Mouse (Mus musculus) CH12.LX (cell line): ENCODE measurements around the gene Dscaml1.

Experiments
- BHLHE40 ChIP-seq: IDR thresholded peaks from 2 replicates; pipeline ENCODE4 v1.6.1; 2011; ENCODE audit warnings: mild to moderate bottlenecking, low read depth, low read length, improper control_type of control experiment
- CHD2 ChIP-seq: IDR thresholded peaks from 2 replicates; pipeline ENCODE4 v1.6.1; 2011; ENCODE audit warnings: low read length, improper control_type of control experiment
- CTCF ChIP-seq, 2 experiments: IDR thresholded peaks in 1 of 2; conservative IDR thresholded peaks in 1 of 2; 2 replicates each; pipeline ENCODE4 v1.5.1; 2011 to 2012; ENCODE audit warnings: low read depth in 2 of 2, low read length in 2 of 2, improper control_type of control experiment in 1 of 2, inconsistent platforms in 1 of 2, mild to moderate bottlenecking in 1 of 2, moderate library complexity in 1 of 2
- EP300 ChIP-seq: IDR thresholded peaks from 2 replicates; pipeline ENCODE4 v1.6.1; 2011; ENCODE audit warnings: low read length, improper control_type of control experiment
- IRF4 ChIP-seq: IDR thresholded peaks from 2 replicates; pipeline ENCODE4 v1.6.1; 2014; ENCODE audit warnings: low read depth, mild to moderate bottlenecking, inconsistent platforms, low read length, improper control_type of control experiment
- MAX ChIP-seq: IDR thresholded peaks from 2 replicates; pipeline ENCODE4 v1.6.1; 2011; ENCODE audit warnings: low read length, improper control_type of control experiment
- POLR2A ChIP-seq: IDR thresholded peaks from 2 replicates; pipeline ENCODE4 v1.6.1; 2011; ENCODE audit warnings: low read depth, mild to moderate bottlenecking, improper control_type of control experiment, low read length
- POLR2AphosphoS2 ChIP-seq: IDR thresholded peaks from 2 replicates; pipeline ENCODE4 v1.6.1; 2011; ENCODE audit warnings: low read depth, low read length, improper control_type of control experiment
- RAD21 ChIP-seq: IDR thresholded peaks from 2 replicates; pipeline ENCODE4 v1.6.1; 2011; ENCODE audit warnings: low read depth, mild to moderate bottlenecking, low read length, improper control_type of control experiment, moderate library complexity
- SIN3A ChIP-seq: IDR thresholded peaks from 2 replicates; pipeline ENCODE4 v1.6.1; 2012; ENCODE audit warnings: low read length, improper control_type of control experiment, inconsistent platforms
- SMC3 ChIP-seq: IDR thresholded peaks from 2 replicates; pipeline ENCODE4 v1.6.1; 2011; ENCODE audit warnings: low read depth, low read length, improper control_type of control experiment
- USF1 ChIP-seq: IDR thresholded peaks from 2 replicates; pipeline ENCODE4 v1.6.1; 2014; ENCODE audit warnings: low read depth, mild to moderate bottlenecking, inconsistent platforms, low read length, improper control_type of control experiment
- ZMIZ1 ChIP-seq: IDR thresholded peaks from 2 replicates; pipeline ENCODE4 v1.6.1; 2012; ENCODE audit warnings: low read depth, mild to moderate bottlenecking, inconsistent platforms, low read length, improper control_type of control experiment

DNA sequence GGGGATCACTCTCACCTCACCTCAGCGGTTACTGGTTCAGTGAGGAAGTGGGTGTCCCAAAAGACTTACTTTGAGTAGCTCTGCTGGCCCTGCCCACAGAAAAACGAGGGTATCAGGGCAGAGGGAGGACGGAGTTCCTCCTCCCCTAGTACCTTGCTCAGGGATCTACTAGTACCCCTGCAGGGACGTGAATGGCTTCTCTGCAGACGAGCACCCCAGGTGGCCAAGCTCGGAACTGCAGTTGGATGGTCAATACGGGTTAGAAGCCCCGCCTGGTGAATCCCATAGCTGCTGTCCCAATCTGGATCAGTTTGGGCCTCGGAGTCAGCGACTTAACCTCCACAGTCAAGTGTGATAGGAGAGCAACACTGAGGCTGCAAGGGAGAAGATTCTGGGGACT is 14.1 kb upstream of the Dscaml1 start:
- no peak for TF ChIP-seq IRF4
- no peak; the same call in 1 of the 2 replicates for TF ChIP-seq SIN3A
- TF ChIP-seq CTCF (conservative IDR thresholded peaks at IDR 0.05 in 1 of 2, IDR thresholded peaks at IDR 0.05 in 1 of 2; ENCODE audit: low read depth in 2 of 2, low read length in 2 of 2): peak; percentile 76 to 90
- TF ChIP-seq BHLHE40: no peak
- peak; percentile 22 for TF ChIP-seq SMC3
- no peak for TF ChIP-seq POLR2AphosphoS2
- TF ChIP-seq MAX: no peak
- no peak for TF ChIP-seq POLR2A
- TF ChIP-seq RAD21: peak; percentile 37
- no peak for TF ChIP-seq CHD2
- no peak for TF ChIP-seq EP300
- TF ChIP-seq ZMIZ1: no peak
- TF ChIP-seq USF1: no peak
